Mouse (Mus musculus): ENCODE measurements around the gene Adcy3. TPM values are rescaled to one million over a fixed set of nuclear protein-coding genes. Genes with fewer than 3 reads are reported as not detected.
"Not testable (repeated sequence)": the region's sequence is repeated elsewhere in the genome, so short reads cannot be mapped to it uniquely, and the experiment has no call there.

Gene Adcy3
- total RNA-seq, 2 experiments from 2014 or later: 27.4 to 47.1 TPM

- no peak for DNase-seq
Observed at GRCm38 (mm10) chr12:4180507-4180906, 47.6 kb downstream of the Adcy3 start.

- DNase-seq: no peak
Observed at GRCm38 (mm10) chr12:4184648-4185047, 51.7 kb downstream of the Adcy3 start.

DNA sequence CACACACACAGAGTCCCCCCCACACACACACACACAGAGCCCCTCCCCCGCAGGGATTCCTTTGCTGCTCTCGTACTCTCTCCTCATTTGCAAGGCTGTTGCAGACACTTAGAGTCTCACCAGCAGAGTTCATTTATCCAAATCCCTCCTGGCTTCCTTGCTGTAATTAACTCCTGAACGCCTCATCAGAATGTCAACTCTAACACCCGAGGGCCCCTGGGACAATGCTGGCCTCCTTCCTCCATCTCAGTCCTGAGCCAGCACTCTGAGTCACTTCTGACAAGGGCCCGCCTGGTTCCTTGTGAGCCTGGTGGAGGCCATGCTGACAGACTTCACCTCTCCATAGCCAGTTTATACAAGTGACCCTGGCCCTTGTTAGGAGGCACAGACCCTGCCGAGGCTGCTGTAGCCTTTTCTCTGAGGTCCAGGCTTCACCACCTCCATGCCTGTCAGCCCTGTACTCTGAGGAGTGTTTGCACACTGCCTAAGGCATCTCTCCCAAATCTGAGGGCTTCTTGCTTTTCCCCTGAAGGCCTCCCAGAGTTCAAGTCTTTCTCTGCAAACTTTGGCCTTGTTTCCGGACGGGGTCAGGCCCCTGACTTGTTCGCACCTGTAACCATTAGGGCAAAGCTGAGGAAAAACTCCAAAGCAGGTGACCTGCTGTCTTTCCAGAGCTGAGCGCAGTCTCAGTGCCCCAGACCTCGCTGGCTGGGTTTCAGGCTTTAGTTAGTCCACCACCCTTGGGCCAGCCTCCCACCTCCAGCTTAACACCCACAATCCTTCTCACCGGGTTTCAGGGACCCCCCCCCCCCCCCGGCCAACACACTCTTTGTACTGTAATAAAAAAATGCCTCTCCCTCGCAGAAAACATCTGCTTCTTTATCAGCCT is 55.5 kb downstream of the Adcy3 start:
- peak; percentile 77 to 85 for DNase-seq

DNA sequence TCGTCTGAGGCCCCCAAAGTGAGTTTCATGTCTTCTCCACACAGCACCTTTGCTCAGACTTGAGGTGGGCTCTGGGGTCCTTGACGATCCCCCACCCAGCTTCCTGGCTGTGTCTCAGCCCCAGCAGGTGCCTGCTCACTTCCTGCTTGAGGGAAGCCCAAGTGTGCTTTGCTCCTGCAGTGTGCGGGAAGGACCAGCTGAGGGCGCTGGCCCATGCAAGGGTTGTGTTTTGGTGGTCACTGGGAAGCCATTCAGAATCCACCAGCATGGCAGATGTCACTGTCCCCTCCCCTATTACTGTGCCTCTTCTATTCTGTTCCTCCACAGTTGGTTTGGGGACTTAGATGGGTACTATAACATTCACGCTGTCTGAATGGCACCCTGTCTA is 56.2 kb downstream of the Adcy3 start:
- DNase-seq: no peak

GRCm38 (mm10) chr12:4192514-4192913 is 59.6 kb downstream of the Adcy3 start:
- DNase-seq: no peak

- no peak for DNase-seq
Observed at GRCm38 (mm10) chr12:4193025-4193740, 60.3 kb downstream of the Adcy3 start.

- DNase-seq: no peak
Observed at GRCm38 (mm10) chr12:4194643-4195042, 61.7 kb downstream of the Adcy3 start.

- DNase-seq: peak; percentile 33 to 51
Observed at GRCm38 (mm10) chr12:4198702-4199101, 65.8 kb downstream of the Adcy3 start.

DNA sequence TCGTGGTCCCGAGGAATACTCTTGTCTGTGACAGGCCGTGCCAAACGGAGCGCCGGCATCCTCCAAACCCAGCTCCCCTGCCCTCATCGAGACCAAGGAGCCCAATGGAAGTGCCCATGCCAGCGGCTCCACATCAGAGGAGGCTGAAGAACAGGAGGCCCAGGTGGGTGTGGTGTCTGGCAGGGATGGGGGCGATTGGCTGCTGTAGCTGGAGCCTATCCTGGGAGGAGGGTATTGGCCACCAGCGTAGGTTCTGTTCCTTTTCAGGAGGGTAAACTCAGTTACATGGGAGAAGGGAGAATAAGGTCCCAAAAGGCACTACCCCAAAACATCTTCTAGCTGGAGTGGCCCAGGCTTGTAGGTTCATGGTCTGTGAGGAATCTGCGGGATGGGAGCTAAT is 66.4 kb downstream of the Adcy3 start:
- no peak for DNase-seq

DNA sequence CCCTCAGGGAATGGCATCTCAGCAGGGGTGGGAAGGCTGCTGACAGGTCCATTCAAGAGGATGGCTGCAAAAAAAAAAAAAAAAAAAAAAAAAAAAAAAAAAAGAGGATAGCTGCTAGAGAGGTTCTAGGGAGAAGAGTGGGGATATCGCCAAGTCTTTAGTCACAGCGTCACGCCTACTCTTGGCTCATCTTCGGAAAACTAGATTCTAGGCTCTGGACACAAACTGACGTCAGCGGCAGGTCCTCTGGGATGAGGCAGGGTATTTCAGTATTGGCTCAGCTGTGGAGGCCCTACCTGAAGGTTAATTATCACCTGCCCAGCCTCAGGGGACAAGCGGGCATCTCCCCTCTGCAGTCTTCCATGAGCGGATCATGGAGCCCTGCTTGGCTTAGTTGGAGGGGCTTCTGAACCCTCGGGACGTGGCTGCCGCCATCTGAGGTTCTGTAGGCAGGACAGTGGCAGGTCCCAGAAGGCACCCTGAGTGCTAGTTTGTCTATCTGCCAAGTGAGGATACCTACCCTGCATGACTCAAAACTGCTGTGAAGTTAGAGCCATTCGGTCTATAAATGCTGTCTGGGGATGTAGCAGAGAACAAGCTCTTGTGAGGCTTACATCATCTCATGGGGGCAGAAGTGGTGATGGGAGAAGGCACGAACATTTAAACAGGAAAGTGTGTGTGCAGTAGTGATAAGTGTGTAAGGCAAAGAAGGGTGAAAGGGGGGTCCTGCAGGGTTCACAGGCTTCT is 68.7 kb downstream of the Adcy3 start:
- peak; percentile 42 to 44 for DNase-seq

DNA sequence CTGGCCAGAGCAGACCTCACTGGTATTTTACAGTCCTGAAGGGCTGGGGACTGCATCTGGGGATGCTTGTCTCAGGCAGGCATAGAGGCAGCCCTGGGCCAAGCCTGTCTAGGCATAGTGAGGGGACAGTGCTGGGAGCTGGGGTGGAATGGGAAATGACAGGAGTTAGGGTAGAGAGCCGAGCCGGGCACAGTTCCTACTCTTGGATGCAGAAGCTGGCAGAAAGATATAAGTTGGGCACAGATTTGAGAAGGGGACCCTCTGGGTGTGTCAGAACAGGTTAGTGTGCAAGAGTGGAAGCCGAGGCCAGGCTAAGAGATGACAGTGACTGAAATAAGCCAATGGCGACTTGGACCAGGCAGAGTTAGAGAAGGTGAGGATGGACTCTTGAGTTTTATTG is 69.3 kb downstream of the Adcy3 start:
- DNase-seq: no peak

DNA sequence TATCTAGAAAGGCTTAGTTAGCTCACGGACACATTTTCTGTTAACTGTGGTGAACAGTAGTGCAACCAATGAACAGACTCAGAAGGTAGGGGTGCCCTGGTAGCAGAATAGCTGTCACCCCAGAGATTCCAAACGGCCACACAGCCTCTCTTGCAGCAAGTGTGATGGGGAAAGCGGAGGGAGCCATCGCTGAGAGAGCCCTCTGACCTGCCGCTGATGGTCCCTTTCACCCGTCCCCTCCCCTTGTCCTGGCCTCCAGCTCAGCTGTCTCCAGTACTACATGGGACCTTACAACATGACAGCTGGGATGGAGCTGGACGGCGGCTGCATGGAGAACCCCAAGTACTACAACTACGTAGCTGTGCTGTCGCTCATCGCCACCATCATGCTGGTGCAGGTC is 73.2 kb downstream of the Adcy3 start:
- no peak for DNase-seq

- peak; percentile 65 to 76 for DNase-seq
Observed at GRCm38 (mm10) chr12:4208405-4209133, 75.7 kb downstream of the Adcy3 start.

DNA sequence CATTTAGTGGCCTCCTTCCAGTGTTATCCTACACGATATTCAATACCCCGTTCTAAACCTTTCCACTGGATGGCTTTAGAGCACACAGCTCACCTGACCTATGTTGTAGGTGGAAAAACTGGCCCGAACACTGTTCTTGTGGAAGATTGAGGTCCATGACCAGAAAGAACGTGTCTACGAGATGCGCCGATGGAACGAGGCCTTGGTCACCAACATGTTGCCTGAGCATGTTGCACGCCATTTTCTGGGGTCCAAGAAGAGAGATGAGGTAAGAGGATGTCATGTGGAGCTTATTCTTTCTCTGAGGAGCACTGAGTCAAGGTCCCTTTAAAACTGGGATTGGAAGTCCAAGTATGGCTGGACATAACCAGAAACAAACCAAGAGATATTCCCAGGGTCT is 76.3 kb downstream of the Adcy3 start:
- DNase-seq: no peak

DNA sequence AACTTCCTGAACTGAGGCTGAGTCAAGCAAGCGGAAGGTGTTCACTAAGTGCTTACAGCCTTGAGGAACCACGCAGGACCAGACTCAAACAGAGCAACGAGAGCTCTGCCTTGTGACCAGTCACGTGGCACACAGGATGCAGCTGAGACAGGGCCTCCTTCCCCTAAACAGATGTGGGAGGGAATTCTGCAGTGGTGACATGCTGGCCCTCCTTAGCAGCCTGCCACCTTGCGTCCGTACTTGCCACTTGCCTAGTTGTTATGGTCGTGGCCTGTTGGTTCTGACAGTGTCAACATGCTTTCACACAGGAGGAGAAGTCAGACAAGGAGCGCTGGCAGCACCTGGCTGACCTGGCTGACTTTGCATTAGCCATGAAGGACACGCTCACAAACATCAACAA is 78.3 kb downstream of the Adcy3 start:
- no peak for DNase-seq

DNA sequence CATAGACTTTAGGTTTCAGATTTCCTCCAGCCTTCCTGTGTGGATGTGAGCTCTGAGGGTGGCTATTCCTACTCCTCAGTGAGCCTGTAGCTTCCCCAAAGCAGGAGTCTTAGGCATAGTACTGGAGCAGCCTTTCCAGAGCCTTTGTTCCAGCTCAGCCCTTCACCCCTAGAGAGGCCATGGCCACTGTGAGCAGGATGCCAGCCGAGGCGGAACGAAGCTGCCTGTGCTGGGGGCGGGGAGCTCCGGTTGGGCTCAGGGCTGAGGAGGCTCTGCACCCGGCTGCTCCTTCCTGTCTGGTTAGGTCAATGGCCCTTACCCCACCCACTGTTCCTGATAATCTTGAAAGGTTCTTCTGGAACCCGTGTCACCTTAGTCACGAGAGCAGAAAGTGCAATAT is 80.0 kb downstream of the Adcy3 start:
- DNase-seq: peak; percentile 83 to 88

GRCm38 (mm10) chr12:4230156-4230555 is 97.3 kb downstream of the Adcy3 start:
- DNase-seq: no peak

DNA sequence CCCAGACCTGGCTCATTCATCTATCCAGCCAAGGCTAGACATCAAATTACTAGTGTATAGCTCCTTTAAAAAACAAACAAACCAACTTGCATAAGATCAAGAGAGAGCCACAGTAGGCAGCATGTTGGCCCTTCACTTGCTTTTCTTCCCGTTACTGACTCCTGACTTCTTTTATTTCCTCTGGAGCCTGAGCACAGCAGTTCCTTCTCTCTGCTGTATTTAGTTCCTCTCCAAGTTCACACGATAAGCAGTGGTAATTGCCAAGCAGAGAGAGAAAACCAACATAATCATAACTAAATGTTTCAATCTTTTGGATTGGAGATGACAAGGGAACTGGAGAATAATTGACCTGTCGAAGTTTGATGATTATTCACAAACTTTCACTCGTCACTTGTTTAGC is 99.9 kb downstream of the Adcy3 start:
- DNase-seq: no peak

DNA sequence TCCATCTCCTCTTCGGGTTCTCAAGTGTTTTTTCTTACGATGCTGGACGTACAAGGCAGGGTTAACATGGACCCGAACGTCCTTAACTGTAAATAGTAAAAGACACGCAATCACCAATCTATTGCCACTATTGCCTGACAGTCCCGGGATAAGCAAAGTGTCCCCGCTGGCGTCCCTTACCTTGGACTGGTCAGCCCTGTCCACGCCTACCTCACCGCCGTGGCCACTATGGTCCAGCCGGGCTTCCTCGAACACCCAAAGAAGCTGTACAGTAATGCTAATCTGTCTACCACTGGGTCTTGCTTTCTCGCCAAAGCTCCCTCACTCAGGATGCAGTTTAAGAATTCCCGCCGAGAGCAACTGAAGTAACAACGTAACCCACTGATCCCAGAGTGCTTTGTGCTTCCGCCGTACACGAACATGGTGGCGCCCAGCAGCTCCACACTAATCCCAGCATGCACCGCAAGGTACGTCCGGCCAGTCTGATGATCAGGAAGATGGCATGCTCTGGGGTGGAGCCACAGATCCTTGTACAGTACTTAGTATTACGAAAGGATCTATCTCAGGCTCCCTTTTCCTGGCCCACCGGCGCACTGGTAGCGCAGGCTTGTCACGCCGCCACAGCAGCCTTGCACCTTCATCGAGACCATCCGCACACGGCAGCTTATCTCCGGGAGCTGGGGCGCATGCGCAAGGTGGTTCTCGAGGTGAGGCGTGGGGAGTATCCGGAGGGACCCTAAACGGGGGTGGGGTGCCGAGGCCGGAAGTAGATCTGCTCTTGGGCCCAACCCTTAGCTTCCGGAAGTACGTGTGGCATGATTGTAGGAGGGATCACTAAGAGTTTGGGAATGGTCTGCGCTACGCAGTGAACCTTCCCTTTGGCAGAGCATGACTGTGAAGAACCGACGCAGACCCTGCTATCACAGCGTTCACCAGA is 100.9 kb downstream of the Adcy3 start, which contains the start of the genes Ptrhd1 and Cenpo:
TSS of gene Ptrhd1 (plus strand) at position 456 of the 937 bp plus-strand sequence.
TSS of gene Cenpo (minus strand) at position 723 of the 937 bp plus-strand sequence.
- peak; percentile 95 for DNase-seq

GRCm38 (mm10) chr12:4237481-4237880 is 104.6 kb downstream of the Adcy3 start:
- no peak for DNase-seq

GRCm38 (mm10) chr12:4240281-4240680 is 107.4 kb downstream of the Adcy3 start:
- not testable (repeated sequence) for DNase-seq

All from adrenal gland, postnatal 36 days (tissue).